ENCODE assay signal across 8 mouse cellular contexts in the genomic region with DNA sequence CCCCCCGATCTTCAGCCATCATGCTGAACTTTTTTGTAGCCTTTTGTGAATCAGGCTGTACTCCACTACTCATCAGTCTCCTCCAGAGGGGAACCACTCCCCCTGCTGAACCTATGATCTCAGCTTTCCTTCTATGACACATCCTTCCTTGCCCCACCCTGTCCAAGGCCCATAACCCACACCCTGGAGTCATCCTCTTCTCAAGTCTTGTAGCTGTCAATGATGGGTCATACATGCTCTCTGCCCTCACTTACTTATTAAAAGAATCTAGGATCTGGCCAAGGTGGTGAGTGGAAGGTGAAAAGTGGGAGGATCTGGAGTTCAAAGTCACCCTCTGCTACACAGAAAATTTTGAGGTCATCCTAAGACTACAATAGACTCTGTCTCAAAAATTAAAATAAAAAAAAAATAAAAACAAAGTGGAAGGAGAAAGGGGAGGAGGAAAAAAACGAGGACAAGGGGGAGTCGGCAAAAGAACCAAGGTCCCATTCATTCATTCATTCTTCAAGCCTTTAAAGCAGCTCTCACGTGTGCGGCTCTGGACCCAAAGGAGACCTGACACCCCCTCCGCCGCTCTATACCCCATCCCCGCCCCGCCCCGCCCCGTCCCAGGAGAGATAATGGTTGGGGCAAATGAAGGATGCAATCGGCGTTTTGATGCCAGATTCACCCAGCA. TPM values are rescaled to one million over a fixed set of nuclear protein-coding genes. Genes with fewer than 3 reads are reported as not detected.
DNase-seq lines count a peak whose midpoint lies in the region; ATAC-seq and TF ChIP-seq lines count a peak whose summit lies in the region.

No protein-coding gene starts in this region.

- H3K9ac ChIP-seq in forebrain, embryonic 16.5 days (replicated peaks; ENCODE audit: low read depth, low read length), result peak overlapping the region; percentile 66
- peak overlapping the region; percentile 64 for H3K9ac ChIP-seq in liver, embryonic 13.5 days

- peak overlapping the region; percentile 58 for H3K4me2 ChIP-seq in forebrain, embryonic 16.5 days (ENCODE audit: low read length)
- peak overlapping the region; percentile 98 for H3K4me2 ChIP-seq in liver, embryonic 13.5 days

- no peak overlapping the region for H3K27ac ChIP-seq in cerebellum, adult 2 months (ENCODE audit: insufficient read depth, low read length)
- H3K27ac ChIP-seq in forebrain, embryonic 16.5 days (ENCODE audit: low read length), result peak overlapping the region; percentile 84
- peak overlapping the region; percentile 39; the same call in 1 of the 2 replicates for H3K27ac ChIP-seq in liver, embryonic 13.5 days

- H3K4me1 ChIP-seq in cerebellum, adult 2 months (ENCODE audit: control insufficient read depth, insufficient read depth, low read length), result peaks cover 11% of the 10 kb centered on the region
- peaks cover 36% of the 10 kb centered on the region for H3K4me1 ChIP-seq in forebrain, embryonic 16.5 days (replicated peaks; ENCODE audit: control insufficient read depth, insufficient read depth, low read length)
- H3K4me1 ChIP-seq in liver, embryonic 13.5 days (replicated peaks), result peaks cover 37% of the 10 kb centered on the region

- DNase-seq in cerebellum, adult 2 months, result peak; percentile 28 to 31
- DNase-seq in cerebellum, postnatal 4 days (ENCODE audit: low spot score in 2 of 2), result no peak
- DNase-seq in thymus, postnatal 0 days (ENCODE audit: low spot score), result peak; percentile 17
- no peak for DNase-seq in thymus, postnatal 4 days
- no peak for DNase-seq in liver, embryonic 13.5 days
- no peak for DNase-seq in right cerebral cortex, postnatal 25 days
- no peak for DNase-seq in gastrocnemius, postnatal 14 days

- peak overlapping the region; percentile 84 for H3K4me3 ChIP-seq in cerebellum, adult 2 months (replicated peaks; ENCODE audit: insufficient read depth, low read depth, low read length)
- H3K4me3 ChIP-seq in forebrain, embryonic 16.5 days (replicated peaks; ENCODE audit: low read length), result peak overlapping the region; percentile 94
- H3K4me3 ChIP-seq in liver, embryonic 13.5 days (replicated peaks), result peak overlapping the region; percentile 85

- H3K36me3 ChIP-seq in forebrain, embryonic 16.5 days (ENCODE audit: control insufficient read depth, insufficient read depth), result no peaks in the 10 kb centered on the region
- H3K36me3 ChIP-seq in liver, embryonic 13.5 days, result no peaks in the 10 kb centered on the region

- no peak for TF ChIP-seq POLR2A in cerebellum, adult 2 months (IDR thresholded peaks at IDR 0.05; ENCODE audit: borderline replicate concordance, insufficient read depth, low read length)

- H3K27me3 ChIP-seq in cerebellum, adult 2 months (ENCODE audit: control insufficient read depth, insufficient read depth, low read length), result no peaks in the 10 kb centered on the region
- H3K27me3 ChIP-seq in forebrain, embryonic 16.5 days (replicated peaks; ENCODE audit: control insufficient read depth, insufficient read depth, low read length), result no peaks in the 10 kb centered on the region
- no peaks in the 10 kb centered on the region for H3K27me3 ChIP-seq in liver, embryonic 13.5 days

- H3K9me3 ChIP-seq in forebrain, embryonic 16.5 days (ENCODE audit: control insufficient read depth, low read length), result no peaks in the 10 kb centered on the region
- no peaks in the 10 kb centered on the region for H3K9me3 ChIP-seq in liver, embryonic 13.5 days (replicated peaks)

- intact Hi-C loops in gastrocnemius, postnatal 14 days (cut with DNase I; ENCODE audit: low total_unique reads), result no loop called here

- WGBS in cerebellum, adult 2 months, result 5% methylated on average over 13 of the region's 13 CpGs
- 7% methylated on average over 13 of the region's 13 CpGs for WGBS in forebrain, embryonic 16.5 days
- WGBS in liver, embryonic 13.5 days (ENCODE audit: insufficient replicate concordance), result 5% methylated on average over 13 of the region's 13 CpGs

- no peak for ATAC-seq in forebrain, embryonic 16.5 days
- ATAC-seq in liver, embryonic 13.5 days (ENCODE audit: low read depth), result no peak

- TF ChIP-seq CTCF in cerebellum, adult 2 months (IDR thresholded peaks at IDR 0.05; ENCODE audit: borderline replicate concordance, insufficient read depth, low read depth, low read length), result no peak

RNA-seq across cellular contexts. Expression of a gene that starts 1.1 kb away (rescaled TPM):
- 66.5 and 73.3 TPM in 2 replicates for polyA plus RNA-seq in cerebellum, adult 2 months (2012; rRNA removed)
- 18.1 and 22.5 TPM in 2 replicates for polyA plus RNA-seq in thymus, postnatal 0 days (2015; fragmentation: Nextera tagmentation; extraction: Ambion mirVana)
- 97.4 and 117 TPM in 2 replicates for polyA plus RNA-seq in forebrain, embryonic 16.5 days (2015; fragmentation: Nextera tagmentation; extraction: Ambion mirVana)
- polyA plus RNA-seq in liver, embryonic 13.5 days (2015; fragmentation: Nextera tagmentation; extraction: Ambion mirVana), result 5.6 and 6.3 TPM in 2 replicates
- total RNA-seq in gastrocnemius, postnatal 14 days (2021), result 10 to 100 TPM; 11.1 to 12.4 TPM

RNA-seq across cellular contexts. Expression of a gene that starts 31.4 kb away (rescaled TPM):
- 0.20 and 0.21 TPM in 2 replicates for polyA plus RNA-seq in cerebellum, adult 2 months (2012; rRNA removed)
- polyA plus RNA-seq in thymus, postnatal 0 days (2015; fragmentation: Nextera tagmentation; extraction: Ambion mirVana), result 0.12 TPM in 1 of 2 replicates, not detected in the other
- not detected in 2 replicates for polyA plus RNA-seq in forebrain, embryonic 16.5 days (2015; fragmentation: Nextera tagmentation; extraction: Ambion mirVana)
- not detected in 2 replicates for polyA plus RNA-seq in liver, embryonic 13.5 days (2015; fragmentation: Nextera tagmentation; extraction: Ambion mirVana)
- total RNA-seq in gastrocnemius, postnatal 14 days (2021), result under 1 TPM in 1 of 2 experiments, not detected in 1; 0.45 TPM

RNA-seq across cellular contexts. Expression of a gene that starts 51.9 kb away (rescaled TPM):
- polyA plus RNA-seq in cerebellum, adult 2 months (2012; rRNA removed), result 8.2 and 8.6 TPM in 2 replicates
- 0.42 and 0.46 TPM in 2 replicates for polyA plus RNA-seq in thymus, postnatal 0 days (2015; fragmentation: Nextera tagmentation; extraction: Ambion mirVana)
- polyA plus RNA-seq in forebrain, embryonic 16.5 days (2015; fragmentation: Nextera tagmentation; extraction: Ambion mirVana), result 47.7 and 49.0 TPM in 2 replicates
- polyA plus RNA-seq in liver, embryonic 13.5 days (2015; fragmentation: Nextera tagmentation; extraction: Ambion mirVana), result 0.24 and 0.46 TPM in 2 replicates
- total RNA-seq in gastrocnemius, postnatal 14 days (2021), result under 1 TPM; 0.07 to 0.12 TPM

RNA-seq across cellular contexts. Expression of a gene that starts 59.7 kb away (rescaled TPM):
- polyA plus RNA-seq in cerebellum, adult 2 months (2012; rRNA removed), result 0.38 and 0.46 TPM in 2 replicates
- 0.45 and 0.83 TPM in 2 replicates for polyA plus RNA-seq in thymus, postnatal 0 days (2015; fragmentation: Nextera tagmentation; extraction: Ambion mirVana)
- 0.25 TPM in 1 of 2 replicates, not detected in the other for polyA plus RNA-seq in forebrain, embryonic 16.5 days (2015; fragmentation: Nextera tagmentation; extraction: Ambion mirVana)
- polyA plus RNA-seq in liver, embryonic 13.5 days (2015; fragmentation: Nextera tagmentation; extraction: Ambion mirVana), result 0.31 and 0.35 TPM in 2 replicates
- total RNA-seq in gastrocnemius, postnatal 14 days (2021), result 1 to 10 TPM; 1.2 to 2.8 TPM

Comparison
In these comparisons a context has a peak if more than half of its experiments do, and no peak if none do; other contexts are left out.
1. DNase-seq: peak in cerebellum, adult 2 months (2 of 2) and thymus, postnatal 0 days (single experiment); none in cerebellum, postnatal 4 days (0 of 2), thymus, postnatal 4 days (single experiment), liver, embryonic 13.5 days (single experiment), right cerebral cortex, postnatal 25 days (single experiment) and gastrocnemius, postnatal 14 days (single experiment).
2. Peak in every context shown above with its lines, with median percentiles within 50 percentile points of each other: H3K4me3 ChIP-seq.